Mouse (Mus musculus) embryo, embryonic 11 days (tissue): ENCODE measurements around the gene Vipr2.
A peak's percentile ranks its signal among the peaks of the same experiment; 100 is the strongest.

Source experiments
- DNase-seq: peaks from one replicate; pipeline ENCODE4 v3.0.0-alpha.2; 2015

The Vipr2 gene

DNA sequence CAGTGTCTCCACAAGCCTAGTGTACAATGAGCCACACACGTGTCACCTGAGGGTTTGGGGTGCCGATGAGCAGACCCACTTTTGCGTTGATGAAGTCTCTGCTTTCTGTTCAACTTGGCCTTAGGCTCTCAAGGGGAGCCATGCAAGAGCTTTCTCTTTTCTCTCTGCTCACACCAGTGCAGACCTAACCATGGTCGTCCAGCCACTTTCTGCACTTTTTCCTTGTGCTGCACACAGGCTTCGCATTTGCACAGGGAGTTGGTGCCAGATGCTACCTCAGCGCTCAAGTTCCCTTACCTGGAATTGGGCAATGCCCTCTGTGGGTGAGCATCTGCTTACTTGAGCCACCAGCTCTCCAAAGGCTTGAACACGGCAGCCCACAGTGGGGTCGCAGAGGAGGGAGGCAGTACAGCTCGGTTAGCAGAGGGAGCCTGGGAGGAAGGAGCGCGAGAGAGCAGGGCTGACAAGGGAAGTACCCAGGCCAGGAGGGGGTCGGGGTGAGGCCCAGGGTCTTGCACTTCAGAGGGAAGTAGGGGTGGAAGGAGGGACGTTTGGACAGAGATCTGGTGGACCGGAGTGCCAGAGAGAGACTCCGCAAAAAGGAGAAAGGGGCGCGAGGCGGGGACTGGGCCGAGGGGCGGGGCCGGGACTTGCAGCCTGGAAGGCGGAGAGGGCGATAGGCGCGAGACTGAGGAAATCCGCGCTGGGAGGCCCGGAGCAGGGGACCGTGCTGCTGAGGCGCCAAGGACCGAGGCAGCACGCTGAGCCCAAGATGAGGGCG lies at the start of gene Vipr2:
TSS of gene Vipr2 (plus strand) at position 653 of the 781 bp plus-strand sequence.
- DNase-seq = peak; percentile 85

GRCm38 (mm10) chr12:116028095-116028494 lies 49.4 kb upstream of the Vipr2 start:
- DNase-seq = peak; percentile 12

DNA sequence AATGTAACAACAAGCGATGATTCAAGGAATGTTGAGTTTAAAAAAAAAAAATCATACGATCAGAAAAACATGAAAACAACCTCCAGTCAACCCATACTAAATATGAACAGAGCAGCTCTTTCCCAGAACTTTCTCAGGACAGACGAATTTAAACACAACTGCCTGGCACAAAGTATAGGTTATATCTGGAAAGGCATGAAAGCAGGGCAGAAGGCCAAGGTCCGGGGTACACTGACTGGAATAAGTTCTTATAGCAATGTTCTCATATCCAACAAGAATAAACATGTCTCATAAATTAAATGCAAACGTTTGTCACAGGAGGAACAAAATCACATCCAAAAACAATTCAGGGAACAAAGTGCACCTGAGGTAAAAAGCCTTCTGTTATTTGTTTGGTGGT lies 42.2 kb upstream of the Vipr2 start:
- DNase-seq = no peak

GRCm38 (mm10) chr12:116044785-116045184 lies 32.7 kb upstream of the Vipr2 start:
- no peak for DNase-seq

GRCm38 (mm10) chr12:116047440-116048377 lies 29.8 kb upstream of the Vipr2 start, which contains the start of gene Zfp386:
Gene Zfp386 (plus strand): TSS chr12:116047724.
- DNase-seq = peak; percentile 98

GRCm38 (mm10) chr12:116048766-116049165 lies 28.8 kb upstream of the Vipr2 start:
- no peak for DNase-seq

DNA sequence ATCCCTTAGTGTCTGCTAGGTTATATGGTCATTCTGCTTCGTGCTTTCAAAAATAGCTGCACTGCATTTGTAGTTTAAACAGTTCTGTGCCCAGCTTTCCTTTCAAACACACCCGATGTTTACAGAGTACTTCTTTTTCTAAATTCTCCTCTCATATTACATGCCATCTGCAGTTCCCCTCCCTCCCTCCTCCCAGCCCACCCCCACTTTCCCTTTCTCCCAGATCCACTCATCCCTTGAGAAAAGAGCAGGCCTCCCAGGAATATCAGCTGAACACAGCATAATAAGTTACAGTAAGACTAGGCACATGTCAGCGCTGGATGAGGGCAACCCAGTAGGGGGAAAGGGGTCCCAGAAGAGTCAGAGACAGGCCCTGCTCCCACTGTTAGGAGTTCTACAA lies 28.3 kb upstream of the Vipr2 start:
- DNase-seq = no peak

- DNase-seq = no peak
Measured at GRCm38 (mm10) chr12:116049701-116050100, 27.8 kb upstream of the Vipr2 start.

GRCm38 (mm10) chr12:116054342-116054741 lies 23.2 kb upstream of the Vipr2 start:
- no peak for DNase-seq

DNA sequence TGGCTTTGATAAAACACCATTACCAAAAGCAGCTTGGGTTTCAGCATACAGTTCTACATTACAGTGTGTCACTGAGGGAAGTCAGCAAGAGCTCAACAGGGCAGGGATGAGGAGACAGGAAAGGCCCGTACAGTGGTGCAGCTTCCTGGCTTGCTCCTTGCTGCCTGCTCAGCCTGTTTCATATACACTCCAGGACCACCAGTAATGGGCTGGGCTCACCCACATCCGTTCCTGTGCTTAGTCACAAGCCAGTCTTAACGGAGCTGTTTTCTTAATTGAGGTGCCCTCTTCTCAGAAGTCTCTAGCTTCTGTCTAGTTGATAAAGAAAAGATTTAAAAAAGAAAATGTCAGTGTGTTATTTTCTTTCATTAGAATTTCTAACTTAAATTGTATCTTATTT lies 21.4 kb upstream of the Vipr2 start:
- DNase-seq = no peak

DNA sequence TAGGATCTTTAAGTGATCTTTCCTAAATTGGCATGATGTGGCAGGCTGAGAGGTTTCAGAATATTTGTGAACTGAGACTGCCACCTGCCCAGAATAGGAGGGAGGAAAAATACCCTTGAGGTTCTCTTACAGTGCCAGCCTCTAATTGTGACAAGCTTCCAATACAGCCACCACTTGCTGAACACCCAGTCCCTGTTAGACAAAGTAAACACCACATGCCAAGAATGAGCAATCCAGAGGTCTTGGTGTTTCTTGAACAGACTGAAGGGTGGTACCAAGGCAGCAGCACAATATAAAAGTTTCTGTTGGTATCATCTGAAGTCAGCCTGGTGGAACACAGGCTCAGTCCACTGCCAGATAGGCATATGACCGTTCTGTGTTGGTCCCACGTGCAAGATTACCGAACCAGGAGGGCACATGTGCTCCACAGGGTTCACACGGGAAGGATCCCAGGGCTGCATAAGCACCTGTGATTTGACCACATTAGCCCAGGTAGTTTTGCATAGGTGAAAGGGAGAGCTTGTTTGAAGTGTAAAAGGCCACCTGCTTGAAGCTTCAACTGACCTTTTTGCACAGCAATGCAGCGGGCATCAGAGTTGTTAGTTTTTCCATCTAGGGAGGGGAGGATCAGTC lies 15.8 kb upstream of the Vipr2 start:
- no peak for DNase-seq

DNA sequence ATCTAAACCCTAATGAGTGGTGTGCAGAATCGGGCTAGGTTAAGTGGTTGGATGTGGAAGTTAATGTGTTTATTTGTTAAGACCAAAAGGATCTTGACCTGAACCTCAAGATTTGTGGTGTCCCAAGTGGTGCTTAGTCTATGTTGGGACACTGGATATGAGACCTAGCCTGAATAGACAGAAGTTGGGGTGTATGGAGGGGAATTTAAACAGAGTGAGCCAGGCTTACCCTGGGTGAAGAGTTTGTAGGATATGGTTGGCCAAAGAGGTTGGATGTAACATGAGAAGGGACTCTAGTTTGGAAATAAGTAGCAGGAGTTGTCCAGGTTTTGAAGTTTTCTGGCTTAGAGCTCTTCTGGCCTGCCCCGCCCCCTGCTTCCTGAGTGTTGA lies 15.3 kb upstream of the Vipr2 start:
- DNase-seq = no peak

DNA sequence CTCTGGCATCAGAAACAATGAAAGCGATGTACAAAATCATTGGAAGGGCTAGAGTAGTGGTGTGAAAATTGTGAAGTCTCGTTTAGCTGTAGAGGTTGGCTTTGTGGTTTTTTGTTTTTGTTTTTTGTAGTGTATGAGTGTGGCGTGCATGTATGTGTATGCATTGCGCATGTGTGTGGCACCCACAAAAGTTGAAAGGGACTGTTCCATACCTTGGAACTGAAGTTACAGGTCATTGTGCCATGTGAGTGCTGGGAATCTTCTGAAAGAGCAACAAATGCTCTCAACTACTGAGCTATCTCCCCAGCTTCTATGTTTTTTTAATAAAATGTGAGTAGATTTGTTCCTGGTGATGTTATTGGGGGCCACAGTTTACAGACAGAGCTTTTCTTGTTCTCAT lies 14.5 kb upstream of the Vipr2 start:
- DNase-seq = no peak

- DNase-seq = peak; percentile 66
Measured at GRCm38 (mm10) chr12:116071023-116071422, 6.5 kb upstream of the Vipr2 start.

- no peak for DNase-seq
Measured at GRCm38 (mm10) chr12:116077855-116078366, 385 bp downstream of the Vipr2 start.

GRCm38 (mm10) chr12:116083125-116083524 lies 5.6 kb downstream of the Vipr2 start:
- no peak for DNase-seq

DNA sequence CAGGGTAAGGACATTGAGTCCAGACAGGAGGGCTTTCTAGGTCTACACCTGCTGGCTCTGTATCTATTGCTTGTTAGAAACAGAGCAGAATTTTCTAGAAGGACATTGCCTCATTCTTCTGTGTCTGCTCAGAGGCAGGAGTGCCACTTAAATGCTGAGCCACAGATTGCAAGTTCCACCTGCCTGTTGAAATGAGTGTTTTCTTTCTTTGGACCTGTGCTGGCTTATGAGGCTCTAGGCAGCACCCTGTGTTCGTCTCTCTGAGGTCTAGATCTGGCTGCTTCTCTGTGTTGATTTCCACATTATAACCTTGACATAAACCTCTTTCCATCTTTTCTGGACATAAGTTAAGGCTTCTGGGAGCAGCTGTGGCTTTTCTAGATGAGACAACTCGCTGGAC lies 6.8 kb downstream of the Vipr2 start:
- no peak for DNase-seq

DNA sequence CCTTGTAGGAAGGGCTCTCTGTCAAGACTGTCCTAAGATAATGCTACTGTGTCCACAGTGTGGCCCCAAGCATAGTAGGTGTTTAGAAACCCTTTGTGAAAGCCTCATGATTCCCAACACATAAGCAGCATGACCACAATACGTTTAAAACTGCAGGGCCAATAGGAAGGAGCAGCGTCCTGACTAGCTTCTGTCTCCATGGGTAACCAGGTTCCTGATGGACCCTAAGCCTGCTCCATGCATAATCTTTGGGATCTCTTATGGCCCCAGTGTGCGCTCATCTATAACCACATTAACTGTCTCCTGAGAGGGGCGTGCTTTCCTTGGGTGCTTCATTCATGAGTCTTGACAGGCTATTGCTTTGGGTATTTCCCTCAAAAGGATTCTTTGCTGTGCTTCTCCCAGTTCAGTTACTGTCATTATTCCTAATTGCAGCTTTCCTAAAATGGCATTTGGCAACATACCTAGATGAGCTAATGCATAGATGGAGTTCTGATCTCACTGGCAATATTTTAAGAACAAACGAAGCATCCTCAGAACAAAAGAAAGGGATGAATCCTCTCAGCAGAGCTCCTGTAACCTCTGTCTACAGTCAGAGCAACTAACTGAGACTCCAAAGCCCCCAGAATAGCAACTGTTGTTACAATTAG lies 9.6 kb downstream of the Vipr2 start:
- no peak for DNase-seq

- no peak for DNase-seq
Measured at GRCm38 (mm10) chr12:116089836-116090235, 12.3 kb downstream of the Vipr2 start.

- DNase-seq = no peak
Measured at GRCm38 (mm10) chr12:116094765-116095555, 17.4 kb downstream of the Vipr2 start.

GRCm38 (mm10) chr12:116096361-116096904 lies 18.9 kb downstream of the Vipr2 start:
- DNase-seq = no peak
